Mouse (Mus musculus): ENCODE measurements at regions not wholly inside any gene's neighbourhood (a gene's known extent, or its start where the extent isn't known, plus 50 kb on each side); places are given as distances from the start of the nearest gene placed in this dataset.

- TF ChIP-seq POLR2A (IDR thresholded peaks at IDR 0.05; ENCODE audit: control insufficient read depth, low read depth, low read length) (no peak), CTCF (IDR thresholded peaks at IDR 0.05; ENCODE audit: control insufficient read depth, insufficient read depth, insufficient replicate concordance, low read depth, low read length) (no peak)
Measured at GRCm38 (mm10) chr12:13843423-13844080, 308.3 kb downstream of the Fam84a start.

Measured in testis, adult 2 months (tissue).